Mouse (Mus musculus) E14TG2a.4 (cell line): ENCODE results near the gene Dtymk.

Source experiments
- CTCF ChIP-seq: conservative IDR thresholded peaks from 2 replicates; pipeline ENCODE4 v1.5.1; 2014; ENCODE audit warnings: low read length
- POU5F1 ChIP-seq: IDR thresholded peaks from 2 replicates; pipeline ENCODE4 v1.6.1; 2014; ENCODE audit warnings: low read length, borderline replicate concordance

- TF ChIP-seq CTCF (no peak), POU5F1 (no peak)
Observed at GRCm38 (mm10) chr1:93811495-93812039, 9.8 kb upstream of the Dtymk start.
